Mouse (Mus musculus) intestine, embryonic 14.5 days (tissue): Measurements from ENCODE around the gene Gm20517. TPM values are rescaled to one million over a fixed set of nuclear protein-coding genes. Genes with fewer than 3 reads are reported as not detected.
"Not testable (repeated sequence)": the region's sequence is repeated elsewhere in the genome, so short reads cannot be mapped to it uniquely, and the experiment has no call there.

Experiments used
- ATAC-seq: fragments of 200-750 bp; cut with Nextera tagmentation; replicated peaks from 2 replicates; pipeline ENCODE4 v1.8.0; 2017; ENCODE audit warnings: low read depth, moderate number of reproducible peaks, moderate TSS enrichment, moderate library complexity; ENCODE audit not compliant: low FRiP score, low TSS enrichment
- DNase-seq: peaks from one replicate; pipeline ENCODE4 v3.0.0-alpha.2; 2018; ENCODE audit warnings: low spot score
- H3K27ac ChIP-seq: fragments of 300-500 bp; sonication (generic); 2 replicates; pipeline ENCODE4 v1.5.1; 2014; ENCODE audit warnings: low read depth, mild to moderate bottlenecking, control low read depth
- H3K27me3 ChIP-seq: fragments of 300-500 bp; sonication (generic); replicated peaks from 2 replicates; pipeline ENCODE4 v1.6.1; 2014; ENCODE audit warnings: low read length, control low read depth; ENCODE audit not compliant: control insufficient read depth, insufficient read depth
- H3K36me3 ChIP-seq: fragments of 300-500 bp; sonication (generic); 2 replicates; pipeline ENCODE4 v1.6.1; 2014; ENCODE audit warnings: low read length, control low read depth; ENCODE audit not compliant: control insufficient read depth, insufficient read depth
- H3K4me1 ChIP-seq: fragments of 300-500 bp; sonication (generic); replicated peaks from 2 replicates; pipeline ENCODE4 v1.6.1; 2014; ENCODE audit warnings: low read length, control low read depth, mixed read lengths; ENCODE audit not compliant: control insufficient read depth, insufficient read depth
- H3K4me2 ChIP-seq: fragments of 300-500 bp; sonication (generic); 2 replicates; pipeline ENCODE4 v1.6.1; 2014; ENCODE audit warnings: low read length
- H3K4me3 ChIP-seq: fragments of 300-500 bp; sonication (generic); 2 replicates; pipeline ENCODE4 v1.5.1; 2014; ENCODE audit warnings: low read depth, low read length, control low read depth, mixed read lengths
- H3K9ac ChIP-seq: fragments of 300-500 bp; sonication (generic); 2 replicates; pipeline ENCODE4 v1.6.1; 2014; ENCODE audit warnings: mild to moderate bottlenecking, low read length
- H3K9me3 ChIP-seq: fragments of 300-500 bp; sonication (generic); 2 replicates; pipeline ENCODE4 v1.6.1; 2016; ENCODE audit warnings: low read length, control low read depth; ENCODE audit not compliant: control insufficient read depth
- WGBS: fragments of 180-500 bp; shearing (Covaris S2); extraction: QIAGEN DNeasy Blood & Tissue Kit; methylation state at CpG from one replicate; pipeline ENCODE4 v1.1.7; 2014; 5-methylcytosine and 5-hydroxymethylcytosine counted together
- polyA plus RNA-seq: library from polyadenylated mRNA; unstranded; fragments of >200 nt; fragmentation: Nextera tagmentation; extraction: Ambion mirVana; gene quantifications from 2 replicates; pipeline ENCODE4 v1.2.1, GENCODE M21; 2014

Gm20517 gene
- polyA plus RNA-seq, 1 experiment from 2014 or later, result 1.8 TPM

GRCm38 (mm10) chr17:47642992-47643391 is 31.6 kb downstream of the Gm20517 start:
- ATAC-seq (no peak), DNase-seq (no peak)
- Histone ChIP-seq H3K9ac (no peak overlapping the region), H3K9me3 (no peaks in the 10 kb centered on the region), H3K4me2 (no peak overlapping the region), H3K4me1 (no peaks in the 10 kb centered on the region), H3K4me3 (no peak overlapping the region), H3K27me3 (no peaks in the 10 kb centered on the region), H3K36me3 (no peaks in the 10 kb centered on the region), H3K27ac (no peak overlapping the region)
- 89% methylated on average over 2 of the region's 2 CpGs for WGBS

DNA sequence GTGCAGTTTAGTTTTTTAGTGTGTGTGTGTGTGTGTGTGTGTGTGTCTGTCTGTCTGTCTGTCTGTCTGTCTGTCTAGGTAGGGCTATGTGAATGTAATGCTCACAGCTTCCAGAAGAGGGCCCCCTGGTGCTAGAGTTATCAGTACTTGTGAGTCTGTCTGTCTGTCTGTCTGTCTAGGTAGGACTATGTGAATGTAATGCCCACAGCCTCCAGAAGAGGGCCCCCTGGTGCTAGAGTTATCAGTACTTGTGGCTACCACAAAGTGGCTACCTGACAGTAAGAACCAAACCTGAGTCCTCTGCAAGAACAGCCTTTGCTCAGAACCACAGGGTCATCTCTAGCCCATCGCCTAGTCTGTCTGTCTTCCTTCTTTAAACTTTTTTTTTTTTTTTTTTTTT is 35.3 kb downstream of the Gm20517 start:
- Histone ChIP-seq H3K27me3 (no peaks in the 10 kb centered on the region), H3K27ac (no peak overlapping the region), H3K4me2 (no peak overlapping the region), H3K9ac (no peak overlapping the region), H3K4me3 (no peak overlapping the region), H3K4me1 (no peaks in the 10 kb centered on the region), H3K36me3 (0 out of 2 replicates have a peak, but pooled peaks cover 5% of the 10 kb centered on the region), H3K9me3 (no peaks in the 10 kb centered on the region)
- DNase-seq, result peak; percentile 76
- no peak for ATAC-seq
- WGBS, result 75% methylated on average over 1 of the region's 1 CpGs

DNA sequence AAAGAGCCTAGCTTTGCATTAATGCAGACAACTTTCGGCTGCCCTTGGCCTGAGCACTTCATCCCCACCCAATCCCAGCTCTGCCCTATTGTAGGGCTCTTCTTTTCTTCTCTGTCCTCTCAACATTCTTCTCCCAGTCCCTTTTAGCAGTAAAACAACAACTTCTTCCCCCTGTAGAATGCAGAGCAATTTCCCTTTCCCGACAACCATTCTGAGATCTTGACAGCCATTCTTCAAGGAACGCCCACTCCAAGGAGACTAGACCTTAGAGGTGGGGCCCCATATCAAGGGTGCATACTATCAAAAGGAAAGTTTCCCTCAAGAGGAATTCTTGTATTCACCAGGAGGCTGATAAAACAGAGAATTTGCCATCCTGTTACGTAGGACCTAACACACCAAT is 37.6 kb downstream of the Gm20517 start:
- H3K9ac ChIP-seq, result no peak overlapping the region
- H3K27me3 ChIP-seq, result no peaks in the 10 kb centered on the region
- 63% methylated on average over 4 of the region's 4 CpGs for WGBS
- DNase-seq (no peak), ATAC-seq (no peak)
- H3K4me1 ChIP-seq, result no peaks in the 10 kb centered on the region
- no peaks in the 10 kb centered on the region for H3K9me3 ChIP-seq
- H3K27ac ChIP-seq, result no peak overlapping the region
- no peak overlapping the region for H3K4me2 ChIP-seq
- 0 out of 2 replicates have a peak, but pooled peaks cover 5% of the 10 kb centered on the region for H3K36me3 ChIP-seq
- no peak overlapping the region for H3K4me3 ChIP-seq

DNA sequence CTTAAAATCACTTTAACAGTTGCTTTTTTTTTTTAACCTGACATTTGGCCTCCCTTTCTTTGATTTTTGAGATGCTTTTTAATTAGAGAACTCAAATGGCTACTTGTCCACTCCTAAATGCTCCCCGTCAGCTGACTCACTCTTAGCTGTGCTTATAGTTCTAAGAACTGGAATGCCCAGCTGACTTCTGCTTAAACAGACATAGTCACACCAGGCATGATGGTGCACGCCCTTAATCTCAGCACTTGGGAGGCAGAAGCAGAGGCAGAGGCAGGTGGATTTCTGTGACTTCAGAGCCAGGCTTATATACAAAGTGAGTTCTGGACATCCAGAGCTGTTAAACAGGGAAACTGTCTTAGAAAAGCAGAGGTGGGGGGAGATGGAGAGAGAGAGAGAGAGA is 40.6 kb downstream of the Gm20517 start:
- Histone ChIP-seq H3K9ac (no peak overlapping the region), H3K4me3 (no peak overlapping the region), H3K4me2 (no peak overlapping the region), H3K27me3 (no peaks in the 10 kb centered on the region), H3K27ac (no peak overlapping the region), H3K36me3 (0 out of 2 replicates have a peak, but pooled peaks cover 5% of the 10 kb centered on the region), H3K9me3 (no peaks in the 10 kb centered on the region), H3K4me1 (no peaks in the 10 kb centered on the region)
- no peak for ATAC-seq
- WGBS, result 82% methylated on average over 2 of the region's 2 CpGs
- no peak for DNase-seq

DNA sequence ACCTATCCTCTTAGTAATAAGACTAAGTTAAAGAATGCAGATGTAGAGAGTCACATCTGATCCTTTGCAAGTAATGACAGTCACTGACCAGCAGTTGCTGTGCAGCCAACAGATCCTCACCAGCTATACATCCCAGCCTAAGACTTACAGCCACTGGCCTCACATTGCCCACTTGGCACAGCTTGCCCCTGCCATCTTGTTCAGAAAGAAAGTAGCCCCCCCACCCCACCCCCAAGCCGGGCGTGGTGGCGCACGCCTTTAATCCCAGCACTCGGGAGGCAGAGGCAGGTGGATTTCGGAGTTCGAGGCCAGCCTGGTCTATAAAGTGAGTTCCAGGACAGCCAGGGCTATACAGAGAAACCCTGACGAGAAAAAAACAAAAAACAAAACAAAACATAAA is 43.0 kb downstream of the Gm20517 start:
- not testable (repeated sequence) for H3K9me3 ChIP-seq, H3K27ac ChIP-seq, H3K4me1 ChIP-seq, DNase-seq, H3K4me2 ChIP-seq, H3K36me3 ChIP-seq, H3K4me3 ChIP-seq, H3K27me3 ChIP-seq, ATAC-seq, H3K9ac ChIP-seq
- WGBS, result 95% methylated on average over 8 of the region's 8 CpGs

DNA sequence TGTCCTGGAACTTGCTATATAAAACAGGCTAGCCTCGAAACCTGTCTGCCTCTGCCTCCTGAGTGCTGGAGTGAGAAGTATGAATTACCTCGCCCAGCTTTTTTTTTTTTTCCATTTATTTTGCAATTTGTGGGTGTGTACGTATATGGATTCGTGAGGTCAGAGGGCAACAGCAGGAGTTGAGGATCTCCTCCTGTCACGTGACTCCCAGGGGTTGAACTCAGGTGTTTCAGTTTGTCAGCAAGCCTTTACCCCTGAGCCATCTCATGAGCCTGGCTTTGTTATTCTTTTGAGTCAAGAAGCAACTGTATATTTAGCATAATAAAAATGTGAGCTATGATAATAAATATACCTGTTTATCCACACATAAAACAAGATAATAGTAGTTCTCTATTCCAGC is 44.3 kb downstream of the Gm20517 start:
- H3K27ac ChIP-seq, result no peak overlapping the region
- 0 out of 2 replicates have a peak, but pooled peaks cover 5% of the 10 kb centered on the region for H3K36me3 ChIP-seq
- ATAC-seq (no peak), DNase-seq (no peak)
- H3K4me3 ChIP-seq, result no peak overlapping the region
- H3K4me2 ChIP-seq, result no peak overlapping the region
- H3K9me3 ChIP-seq, result no peaks in the 10 kb centered on the region
- H3K9ac ChIP-seq, result no peak overlapping the region
- 74% methylated on average over 5 of the region's 5 CpGs for WGBS
- H3K27me3 ChIP-seq, result no peaks in the 10 kb centered on the region
- no peaks in the 10 kb centered on the region for H3K4me1 ChIP-seq

DNA sequence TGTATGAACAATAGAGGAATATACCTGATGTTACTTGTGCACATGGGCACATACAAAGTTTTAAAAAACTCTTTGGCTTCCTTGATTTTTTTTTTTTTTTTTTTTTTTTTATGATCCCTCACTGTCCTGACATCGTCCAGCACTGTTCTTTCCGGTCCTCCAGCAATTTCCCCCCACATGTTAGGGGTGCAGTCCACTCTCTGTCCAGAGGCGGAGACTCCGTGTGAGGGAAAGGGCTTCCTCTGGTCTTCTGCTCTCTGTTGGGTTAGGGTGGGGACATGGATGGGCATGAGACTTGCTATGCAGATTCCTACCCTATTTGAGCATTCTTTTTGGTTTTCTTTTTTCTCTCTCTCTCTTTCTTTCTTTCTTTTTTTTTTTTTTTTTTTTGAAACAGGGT is 46.5 kb downstream of the Gm20517 start:
- Histone ChIP-seq H3K27me3 (no peaks in the 10 kb centered on the region), H3K36me3 (no peaks in the 10 kb centered on the region), H3K4me2 (no peak overlapping the region), H3K27ac (no peak overlapping the region), H3K4me1 (no peaks in the 10 kb centered on the region), H3K9me3 (no peaks in the 10 kb centered on the region), H3K9ac (no peak overlapping the region), H3K4me3 (no peak overlapping the region)
- ATAC-seq (no peak), DNase-seq (no peak)
- 77% methylated on average over 4 of the region's 4 CpGs for WGBS

DNA sequence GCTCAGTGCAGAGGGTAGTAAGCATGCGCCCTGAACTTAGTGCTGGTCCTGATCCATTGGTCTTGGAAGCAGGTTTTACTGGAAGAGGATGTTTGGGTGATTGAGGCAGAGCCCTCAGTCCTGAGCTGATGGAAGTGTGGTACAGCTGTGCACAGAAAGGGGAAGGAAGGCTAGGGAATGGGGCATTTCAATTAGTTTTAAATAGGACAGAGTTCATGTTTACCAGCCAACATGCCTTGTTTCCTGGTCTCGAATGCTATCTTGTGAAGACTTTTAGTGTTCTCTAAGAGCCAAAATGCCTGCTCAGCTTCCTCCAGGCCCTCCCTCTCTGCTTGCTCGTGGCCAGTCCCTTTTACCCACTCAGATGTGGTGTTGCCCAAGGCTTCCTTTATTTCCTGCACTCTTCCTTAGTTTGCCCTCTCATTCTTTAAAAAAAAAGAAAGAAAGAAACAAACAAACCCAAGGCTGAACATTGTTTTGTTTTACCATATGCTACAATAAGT is 47.4 kb downstream of the Gm20517 start:
- no peak overlapping the region for H3K4me2 ChIP-seq
- no peaks in the 10 kb centered on the region for H3K27me3 ChIP-seq
- no peak overlapping the region for H3K9ac ChIP-seq
- no peak overlapping the region for H3K27ac ChIP-seq
- H3K36me3 ChIP-seq, result no peaks in the 10 kb centered on the region
- ATAC-seq, result no peak
- H3K9me3 ChIP-seq, result no peaks in the 10 kb centered on the region
- no peak overlapping the region for H3K4me3 ChIP-seq
- 76% methylated on average over 3 of the region's 3 CpGs for WGBS
- no peak for DNase-seq
- no peaks in the 10 kb centered on the region for H3K4me1 ChIP-seq

DNA sequence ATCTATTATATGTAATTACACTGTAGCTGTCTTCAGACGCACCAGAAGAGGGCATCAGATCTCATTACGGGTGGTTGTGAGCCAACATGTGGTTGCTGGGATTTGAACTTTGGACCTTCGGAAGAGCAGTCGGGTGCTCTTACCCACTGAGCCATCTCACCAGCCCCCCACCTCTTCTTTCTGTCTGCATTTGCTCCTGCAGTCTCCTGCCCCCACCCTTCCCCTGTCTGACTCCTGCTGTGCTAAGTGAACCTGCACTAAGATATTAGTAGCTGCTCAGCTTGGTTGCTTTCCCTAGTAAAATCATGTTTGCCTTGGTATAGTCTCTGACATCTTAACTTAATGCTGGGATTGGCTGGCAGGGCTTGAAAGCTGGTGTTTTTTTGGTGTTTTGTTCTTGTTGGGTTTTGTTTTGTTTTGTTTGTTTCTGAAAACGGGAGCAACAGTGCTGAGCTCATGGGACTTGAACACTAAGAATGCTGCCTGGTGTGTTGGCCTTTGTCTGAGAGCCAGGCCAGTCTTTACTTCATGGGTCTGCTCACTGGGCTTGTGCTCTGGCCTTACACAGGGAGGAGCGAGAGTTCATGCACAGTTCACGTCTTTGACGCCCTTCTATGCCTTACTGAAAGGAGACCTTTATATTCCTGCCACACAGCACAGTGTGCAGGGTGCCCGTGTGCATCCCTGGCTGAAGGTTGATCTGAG is 51.8 kb downstream of the Gm20517 start:
- no peaks in the 10 kb centered on the region for H3K9me3 ChIP-seq
- H3K9ac ChIP-seq, result no peak overlapping the region
- no peaks in the 10 kb centered on the region for H3K27me3 ChIP-seq
- 0 out of 2 replicates have a peak, but pooled peaks cover 5% of the 10 kb centered on the region for H3K36me3 ChIP-seq
- ATAC-seq (peak; percentile 58; the same call in 1 of the 2 replicates), DNase-seq (no peak)
- WGBS, result 73% methylated on average over 9 of the region's 9 CpGs
- H3K4me2 ChIP-seq, result no peak overlapping the region
- no peak overlapping the region for H3K4me3 ChIP-seq
- H3K27ac ChIP-seq, result no peak overlapping the region
- H3K4me1 ChIP-seq, result no peaks in the 10 kb centered on the region
